Mouse (Mus musculus): ENCODE measurements around the gene Vwa8. TPM values are rescaled to one million over a fixed set of nuclear protein-coding genes. Genes with fewer than 3 reads are reported as not detected.
"Not testable (repeated sequence)": the region's sequence is repeated elsewhere in the genome, so short reads cannot be mapped to it uniquely, and the experiment has no call there.

The Vwa8 gene
- polyA plus RNA-seq, 1 experiment from 2014 or later = 41.6 TPM

DNA sequence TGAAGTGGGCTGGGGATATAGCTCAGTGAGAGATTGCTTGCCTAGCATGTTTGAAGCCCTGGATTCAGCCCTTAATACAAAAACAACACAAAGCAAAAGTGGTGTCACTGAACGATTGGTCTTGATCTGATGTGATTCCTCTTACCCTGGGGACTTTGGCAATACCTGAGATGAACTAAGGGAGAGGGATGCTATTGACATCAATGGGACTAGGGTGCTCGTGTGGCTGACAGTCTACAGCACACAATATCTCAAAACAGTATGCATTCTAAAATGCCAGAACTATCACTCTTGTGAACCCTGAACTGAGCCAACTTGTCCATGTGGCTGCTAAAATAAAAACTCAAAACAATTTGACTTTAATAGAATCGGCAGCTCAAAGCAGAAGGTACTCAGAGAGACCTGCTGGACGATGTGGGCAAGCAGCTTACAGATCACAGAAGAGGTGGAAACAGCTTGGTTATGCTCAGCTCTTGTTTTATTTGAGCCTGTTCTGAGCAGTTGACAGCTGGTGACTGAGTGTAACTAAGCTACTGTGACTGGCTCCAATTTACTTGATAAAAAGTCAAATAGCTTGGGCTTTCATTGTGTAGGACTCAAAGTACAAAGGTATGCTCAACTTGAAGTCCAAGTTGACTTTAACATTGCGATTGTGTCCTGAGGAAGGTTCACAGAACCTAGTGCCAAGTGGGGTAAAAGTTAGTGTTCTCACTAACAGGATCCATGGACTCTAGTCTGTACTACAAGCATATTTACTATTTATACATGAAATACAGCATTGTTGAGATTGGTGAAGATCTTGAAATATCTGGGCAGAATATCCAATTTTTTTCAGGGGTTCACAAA is 3.8 kb downstream of the Vwa8 start:
- Histone ChIP-seq H3K4me3 (ENCODE audit: inconsistent target) (no peak overlapping the region), H3K79me2 (ENCODE audit: inconsistent target) (peaks cover 54% of the 10 kb centered on the region), H3K27ac (no peak overlapping the region), H3K36me3 (ENCODE audit: inconsistent target) (no peaks in the 10 kb centered on the region)
- WGBS (ENCODE audit: missing documents) = 96% methylated on average over 5 of the region's 5 CpGs

DNA sequence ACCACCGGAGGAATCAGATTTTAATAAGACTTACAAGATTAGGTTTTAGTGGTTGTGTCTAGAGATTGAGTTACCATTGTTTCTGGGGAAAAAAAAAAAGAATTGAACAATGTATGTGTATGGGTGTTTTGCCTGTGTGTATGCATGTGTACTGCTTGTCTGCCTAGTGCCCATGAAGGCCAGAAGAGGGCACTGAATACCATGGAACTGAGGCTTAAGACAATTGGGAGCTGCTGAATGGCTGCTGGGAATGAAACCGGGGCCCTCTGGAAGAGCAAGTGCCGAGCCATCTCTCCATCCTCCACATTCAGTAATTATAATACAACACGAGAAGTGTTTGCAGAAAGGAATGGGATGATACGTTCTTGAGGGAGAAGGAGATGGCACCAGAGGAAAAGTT is 12.3 kb downstream of the Vwa8 start:
- H3K27ac ChIP-seq = no peak overlapping the region
- H3K79me2 ChIP-seq (ENCODE audit: inconsistent target) = peaks cover 19% of the 10 kb centered on the region; the same call in 1 of the 2 replicates
- no peaks in the 10 kb centered on the region for H3K36me3 ChIP-seq (ENCODE audit: inconsistent target)
- 100% methylated on average over 5 of the region's 5 CpGs for WGBS (ENCODE audit: missing documents)
- H3K4me3 ChIP-seq (ENCODE audit: inconsistent target) = no peak overlapping the region

DNA sequence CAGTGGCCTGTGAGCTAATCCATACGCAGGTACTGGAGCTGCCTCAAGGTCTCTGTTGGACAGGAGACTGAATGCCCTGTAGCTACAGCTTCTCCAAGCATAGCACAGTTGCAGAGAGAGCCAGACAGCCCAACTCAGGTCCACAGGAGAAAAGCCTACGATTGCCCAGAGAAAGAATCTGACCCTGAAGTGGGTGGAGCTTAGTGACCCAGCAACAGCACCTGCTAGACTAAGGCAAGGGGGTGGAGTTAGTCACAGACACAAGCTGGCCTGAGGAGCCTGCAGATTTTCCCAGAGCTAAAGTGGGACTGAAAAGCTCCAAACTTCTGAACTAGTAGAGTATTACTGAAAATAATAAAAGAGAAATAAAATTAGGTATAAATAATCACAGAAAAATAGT is 21.2 kb downstream of the Vwa8 start:
- Histone ChIP-seq H3K36me3 (ENCODE audit: inconsistent target) (peaks cover 16% of the 10 kb centered on the region; the same call in 1 of the 2 replicates), H3K4me3 (ENCODE audit: inconsistent target) (no peak overlapping the region), H3K27ac (no peak overlapping the region), H3K79me2 (ENCODE audit: inconsistent target) (no peaks in the 10 kb centered on the region)
- 100% methylated on average over 2 of the region's 2 CpGs for WGBS (ENCODE audit: missing documents)

DNA sequence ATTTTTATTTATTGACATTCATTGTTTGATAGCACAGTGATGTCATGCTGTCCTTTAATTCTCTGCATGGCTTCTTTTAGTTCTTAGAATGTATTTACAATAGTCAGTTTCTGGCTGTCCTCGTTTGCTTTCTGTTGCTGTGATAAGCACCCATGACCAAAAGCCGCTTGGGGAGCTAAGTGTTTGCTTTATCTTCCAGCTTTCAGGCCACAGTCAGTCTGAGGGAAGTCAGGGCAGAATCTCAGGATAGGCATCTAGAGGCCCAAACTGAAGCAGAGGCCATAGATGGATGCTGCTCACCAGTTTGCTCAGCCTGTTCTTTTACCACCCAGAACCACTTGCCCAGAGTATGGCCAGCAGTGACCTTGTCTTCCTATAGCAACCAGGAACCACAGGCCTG is 28.3 kb downstream of the Vwa8 start:
- Histone ChIP-seq H3K4me3 (ENCODE audit: inconsistent target) (no peak overlapping the region), H3K79me2 (ENCODE audit: inconsistent target) (no peaks in the 10 kb centered on the region; the same call in 1 of the 2 replicates), H3K36me3 (ENCODE audit: inconsistent target) (peaks cover under 1% of the 10 kb centered on the region; the same call in 1 of the 2 replicates), H3K27ac (no peak overlapping the region)
- 97% methylated on average over 2 of the region's 2 CpGs for WGBS (ENCODE audit: missing documents)

DNA sequence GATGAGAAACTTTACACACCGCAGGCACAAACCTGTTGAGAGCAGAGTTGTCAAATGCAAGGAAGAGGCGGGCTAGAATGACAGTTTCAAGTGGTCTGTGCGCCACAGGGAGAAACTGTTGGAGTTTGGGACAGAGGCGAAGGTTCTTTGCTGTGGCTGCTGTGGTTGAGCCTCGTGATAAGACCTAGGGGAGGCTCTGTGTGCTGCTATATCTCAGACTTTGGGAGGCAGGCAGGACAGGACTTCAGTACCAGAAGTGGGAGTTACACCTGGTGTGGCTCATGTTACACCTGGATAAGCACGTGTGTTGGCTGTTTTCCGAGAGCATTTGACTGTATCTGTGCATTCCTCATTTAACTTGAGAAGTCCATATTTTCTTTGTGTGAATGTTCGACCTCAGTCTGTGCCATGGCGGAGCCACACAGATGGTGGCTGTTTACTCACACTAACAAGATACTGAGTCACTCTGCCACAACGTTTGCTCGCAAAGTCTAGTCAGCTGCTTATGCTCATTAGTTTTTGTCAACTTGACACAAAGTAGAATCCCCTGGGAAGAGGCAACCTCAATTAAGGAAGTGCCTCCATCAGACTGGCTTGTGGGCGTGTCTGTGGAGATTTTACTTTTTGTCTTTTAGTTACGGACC is 29.7 kb downstream of the Vwa8 start:
- 0 out of 2 replicates have a peak overlapping the region, but pooled peaks have one; percentile 13 for H3K27ac ChIP-seq

DNA sequence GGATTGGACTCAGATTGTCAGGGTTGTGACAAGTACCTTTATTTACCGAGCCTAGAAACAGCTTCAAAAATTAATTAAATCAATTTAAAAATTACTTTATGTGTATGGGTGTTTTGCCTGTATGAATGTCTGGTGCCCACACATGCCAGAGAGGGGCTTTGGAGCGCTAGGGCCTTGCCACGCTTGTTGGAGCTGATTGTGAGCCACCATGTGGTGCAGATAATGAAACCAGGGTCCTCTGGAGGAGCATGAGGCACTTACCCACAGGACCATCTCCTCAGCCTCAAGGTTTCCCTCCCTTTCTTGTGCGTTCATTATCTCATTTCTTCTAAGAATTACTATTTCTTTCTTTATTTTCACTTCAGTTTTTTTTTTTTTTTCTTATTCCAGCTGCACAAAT is 32.0 kb downstream of the Vwa8 start:
- no peaks in the 10 kb centered on the region for H3K36me3 ChIP-seq (ENCODE audit: inconsistent target)
- H3K4me3 ChIP-seq (ENCODE audit: inconsistent target) = no peak overlapping the region
- no peak overlapping the region for H3K27ac ChIP-seq
- no peaks in the 10 kb centered on the region; the same call in 1 of the 2 replicates for H3K79me2 ChIP-seq (ENCODE audit: inconsistent target)
- 96% methylated on average over 4 of the region's 4 CpGs for WGBS (ENCODE audit: missing documents)

More for the DNA sequence above, 29.7 kb downstream of the Vwa8 start:
- Histone ChIP-seq H3K36me3 (ENCODE audit: inconsistent target) (no peaks in the 10 kb centered on the region), H3K79me2 (ENCODE audit: inconsistent target) (no peaks in the 10 kb centered on the region; the same call in 1 of the 2 replicates), H3K4me3 (ENCODE audit: inconsistent target) (no peak overlapping the region)
- 90% methylated on average over 13 of the region's 13 CpGs for WGBS (ENCODE audit: missing documents)

- no peaks in the 10 kb centered on the region for H3K36me3 ChIP-seq (ENCODE audit: inconsistent target)
- 96% methylated on average over 10 of the region's 10 CpGs for WGBS (ENCODE audit: missing documents)
These were observed 32.7 kb downstream of the Vwa8 start for GRCm38 (mm10) chr14:78881563-78881962.

DNA sequence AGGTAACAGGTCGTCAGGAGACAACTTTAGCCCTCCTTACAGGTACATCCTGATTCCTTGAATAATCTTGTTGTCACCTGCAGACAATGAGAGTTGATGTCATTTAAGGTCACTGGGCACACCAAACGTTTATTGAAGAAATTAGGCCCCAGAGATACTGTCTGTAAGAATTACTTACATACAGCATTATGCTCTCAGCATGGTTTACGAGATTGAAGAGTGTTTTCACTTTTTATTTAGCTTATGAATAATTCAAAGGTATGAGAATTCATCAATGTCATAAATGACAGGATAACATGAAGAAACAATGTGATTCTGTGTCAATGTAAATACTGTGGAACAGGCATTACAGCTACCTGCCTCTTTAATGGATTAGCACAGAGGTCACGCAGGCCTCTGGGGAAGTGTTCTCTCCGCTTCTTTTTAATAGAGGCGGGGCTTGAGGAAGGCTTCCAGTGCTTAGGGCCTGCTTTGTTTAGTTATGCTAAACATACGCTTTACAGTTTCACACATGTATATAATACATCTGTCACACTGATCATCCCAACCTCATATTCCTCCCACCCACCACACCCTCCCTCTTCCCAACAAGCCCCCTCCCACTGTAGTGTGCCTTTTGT is 37.2 kb downstream of the Vwa8 start:
- Histone ChIP-seq H3K27ac (no peak overlapping the region), H3K79me2 (ENCODE audit: inconsistent target) (no peaks in the 10 kb centered on the region; the same call in 1 of the 2 replicates), H3K36me3 (ENCODE audit: inconsistent target) (no peaks in the 10 kb centered on the region), H3K4me3 (ENCODE audit: inconsistent target) (no peak overlapping the region)
- WGBS (ENCODE audit: missing documents) = 95% methylated on average over 7 of the region's 7 CpGs

More at GRCm38 (mm10) chr14:78881563-78881962, 32.7 kb downstream of the Vwa8 start:
- Histone ChIP-seq H3K79me2 (ENCODE audit: inconsistent target) (no peaks in the 10 kb centered on the region; the same call in 1 of the 2 replicates), H3K27ac (no peak overlapping the region), H3K4me3 (ENCODE audit: inconsistent target) (no peak overlapping the region)

GRCm38 (mm10) chr14:78886566-78887234 is 37.8 kb downstream of the Vwa8 start:
- H3K4me3 ChIP-seq (ENCODE audit: inconsistent target) = no peak overlapping the region
- 94% methylated on average over 7 of the region's 8 CpGs for WGBS (ENCODE audit: missing documents)
- no peaks in the 10 kb centered on the region for H3K79me2 ChIP-seq (ENCODE audit: inconsistent target)
- H3K36me3 ChIP-seq (ENCODE audit: inconsistent target) = no peaks in the 10 kb centered on the region
- H3K27ac ChIP-seq = no peak overlapping the region

GRCm38 (mm10) chr14:78887494-78887893 is 38.6 kb downstream of the Vwa8 start:
- H3K36me3 ChIP-seq (ENCODE audit: inconsistent target); H3K27ac ChIP-seq; H3K4me3 ChIP-seq (ENCODE audit: inconsistent target); H3K79me2 ChIP-seq (ENCODE audit: inconsistent target): not testable (repeated sequence)
- WGBS (ENCODE audit: missing documents) = 100% methylated on average over 3 of the region's 18 CpGs

DNA sequence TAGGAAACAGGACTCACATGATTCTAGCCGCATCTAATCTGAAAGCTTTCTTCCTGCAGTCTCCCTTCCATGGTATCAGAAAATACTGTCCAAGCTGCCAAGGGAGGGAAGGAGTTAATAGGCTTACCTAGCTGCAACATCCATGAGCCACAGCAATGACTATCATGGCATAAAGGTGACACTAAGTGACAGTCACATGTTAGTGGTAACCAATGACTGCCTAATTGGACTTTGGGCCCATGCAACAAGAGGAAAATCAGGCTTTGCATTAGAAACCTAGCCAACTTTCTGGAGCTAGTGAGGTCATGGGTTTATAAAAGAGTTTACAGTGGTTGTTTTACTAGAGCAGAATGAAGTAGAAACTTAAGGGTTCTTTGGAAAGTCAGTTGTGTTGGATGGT is 46.6 kb downstream of the Vwa8 start:
- Histone ChIP-seq H3K79me2 (ENCODE audit: inconsistent target) (no peaks in the 10 kb centered on the region), H3K4me3 (ENCODE audit: inconsistent target) (no peak overlapping the region), H3K27ac (no peak overlapping the region), H3K36me3 (ENCODE audit: inconsistent target) (no peaks in the 10 kb centered on the region)
- WGBS (ENCODE audit: missing documents) = 93% methylated on average over 1 of the region's 1 CpGs

- 93% methylated on average over 5 of the region's 5 CpGs for WGBS (ENCODE audit: missing documents)
- no peak overlapping the region for H3K27ac ChIP-seq
These were observed 47.4 kb downstream of the Vwa8 start for GRCm38 (mm10) chr14:78896252-78896651.

GRCm38 (mm10) chr14:78900770-78901169 is 51.9 kb downstream of the Vwa8 start:
- 0% methylated on average over 2 of the region's 2 CpGs for WGBS (ENCODE audit: missing documents)

More at GRCm38 (mm10) chr14:78896252-78896651, 47.4 kb downstream of the Vwa8 start:
- no peaks in the 10 kb centered on the region for H3K79me2 ChIP-seq (ENCODE audit: inconsistent target)
- no peaks in the 10 kb centered on the region for H3K36me3 ChIP-seq (ENCODE audit: inconsistent target)
- no peak overlapping the region for H3K4me3 ChIP-seq (ENCODE audit: inconsistent target)

GRCm38 (mm10) chr14:78908205-78908863 is 59.5 kb downstream of the Vwa8 start:
- Histone ChIP-seq H3K36me3 (ENCODE audit: inconsistent target) (no peaks in the 10 kb centered on the region), H3K79me2 (ENCODE audit: inconsistent target) (no peaks in the 10 kb centered on the region), H3K4me3 (ENCODE audit: inconsistent target) (no peak overlapping the region), H3K27ac (no peak overlapping the region)
- WGBS (ENCODE audit: missing documents) = 79% methylated on average over 7 of the region's 10 CpGs

More at GRCm38 (mm10) chr14:78900770-78901169, 51.9 kb downstream of the Vwa8 start:
- Histone ChIP-seq H3K27ac (peak overlapping the region; percentile 63), H3K36me3 (ENCODE audit: inconsistent target) (no peaks in the 10 kb centered on the region), H3K79me2 (ENCODE audit: inconsistent target) (peaks cover 6% of the 10 kb centered on the region; the same call in 1 of the 2 replicates), H3K4me3 (ENCODE audit: inconsistent target) (no peak overlapping the region)

Measured in macrophage (primary cell).